Mouse (Mus musculus): Measurements from ENCODE around the gene Trcg1.

Gene Trcg1

GRCm38 (mm10) chr9:57265125-57265524, 28.8 kb downstream of the Trcg1 start:
- DNase-seq = no peak

GRCm38 (mm10) chr9:57267421-57267820, 31.1 kb downstream of the Trcg1 start:
- no peak for DNase-seq

- no peak for DNase-seq
Observed at GRCm38 (mm10) chr9:57268078-57268477, 31.7 kb downstream of the Trcg1 start.

- DNase-seq = no peak
Observed at GRCm38 (mm10) chr9:57268575-57268974, 32.2 kb downstream of the Trcg1 start.

- DNase-seq = no peak
Observed at GRCm38 (mm10) chr9:57269384-57269783, 33.0 kb downstream of the Trcg1 start.

- DNase-seq = no peak
Observed at GRCm38 (mm10) chr9:57270399-57270798, 34.0 kb downstream of the Trcg1 start.

GRCm38 (mm10) chr9:57271081-57271480, 34.7 kb downstream of the Trcg1 start:
- DNase-seq = no peak

GRCm38 (mm10) chr9:57271837-57272562, 35.6 kb downstream of the Trcg1 start:
- no peak for DNase-seq

- no peak for DNase-seq
Observed at GRCm38 (mm10) chr9:57272902-57273804, 36.8 kb downstream of the Trcg1 start.

GRCm38 (mm10) chr9:57273805-57274494, 37.6 kb downstream of the Trcg1 start:
- no peak for DNase-seq

GRCm38 (mm10) chr9:57276311-57276710, 40.0 kb downstream of the Trcg1 start:
- DNase-seq = no peak

- no peak for DNase-seq
Observed at GRCm38 (mm10) chr9:57278268-57278667, 41.9 kb downstream of the Trcg1 start.

- no peak for DNase-seq
Observed at GRCm38 (mm10) chr9:57279441-57279840, 43.1 kb downstream of the Trcg1 start.

- DNase-seq = no peak
Observed at GRCm38 (mm10) chr9:57281549-57281948, 45.2 kb downstream of the Trcg1 start.

- DNase-seq = no peak
Observed at GRCm38 (mm10) chr9:57282686-57283085, 46.3 kb downstream of the Trcg1 start.

GRCm38 (mm10) chr9:57283311-57283710, 47.0 kb downstream of the Trcg1 start:
- no peak for DNase-seq

GRCm38 (mm10) chr9:57287183-57287582, 50.8 kb downstream of the Trcg1 start:
- no peak for DNase-seq

GRCm38 (mm10) chr9:57294905-57295304, 58.5 kb downstream of the Trcg1 start:
- DNase-seq = no peak

- DNase-seq = no peak
Observed at GRCm38 (mm10) chr9:57295666-57296065, 59.3 kb downstream of the Trcg1 start.

GRCm38 (mm10) chr9:57296277-57296676, 59.9 kb downstream of the Trcg1 start:
- DNase-seq = no peak

GRCm38 (mm10) chr9:57297938-57298337, 61.6 kb downstream of the Trcg1 start:
- no peak for DNase-seq
